Mouse (Mus musculus): Measurements from ENCODE around the gene Gm8104. TPM values are rescaled to one million over a fixed set of nuclear protein-coding genes. Genes with fewer than 3 reads are reported as not detected.
"Not testable (repeated sequence)": the region's sequence is repeated elsewhere in the genome, so short reads cannot be mapped to it uniquely, and the experiment has no call there.

Gm8104 gene
- total RNA-seq (2021), result not detected

GRCm38 (mm10) chr14:43100301-43100700, at the start of gene Gm8104:
Gene Gm8104 (plus strand): TSS chr14:43100601.
- not testable (repeated sequence) for DNase-seq

DNA sequence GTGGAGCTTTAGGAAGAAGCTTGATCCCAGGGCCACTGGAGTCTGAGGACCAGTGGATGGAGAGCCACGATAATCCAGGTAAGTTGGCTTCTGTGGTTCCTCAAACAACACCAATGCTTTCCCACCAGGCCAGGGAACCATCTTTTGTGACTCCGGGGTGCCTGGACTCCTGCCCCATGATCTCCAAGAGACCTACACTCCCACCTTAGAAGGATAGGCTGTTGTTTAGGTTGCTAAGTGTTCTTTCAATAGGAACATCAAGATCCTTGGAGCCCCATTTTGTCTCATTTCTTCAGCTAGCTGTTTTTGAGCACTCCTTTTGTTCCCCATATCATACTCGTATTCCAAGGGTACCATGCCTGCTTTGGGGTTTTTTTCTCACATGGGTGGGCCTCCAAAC, 42.3 kb upstream of the Gm8104 start:
- not testable (repeated sequence) for DNase-seq

DNA sequence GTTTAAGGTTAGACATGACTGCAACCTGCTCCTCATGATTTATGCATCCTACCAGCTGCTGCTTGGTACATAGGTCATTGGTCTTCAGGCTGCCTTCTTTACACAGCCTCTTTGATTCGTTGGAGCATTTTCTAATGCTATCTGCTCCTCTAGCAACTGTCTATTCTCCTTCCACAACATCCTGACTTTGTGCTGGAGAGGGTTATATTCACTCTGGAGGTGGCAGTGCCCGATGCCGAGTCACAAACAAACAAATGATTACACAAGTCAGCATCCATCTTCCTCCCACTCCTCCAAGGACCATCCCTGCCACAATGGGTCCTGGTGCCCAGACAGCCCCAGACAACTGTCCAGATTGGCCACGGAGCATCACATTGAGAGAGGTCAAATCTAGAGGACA, 40.2 kb upstream of the Gm8104 start:
- DNase-seq, result not testable (repeated sequence)

DNA sequence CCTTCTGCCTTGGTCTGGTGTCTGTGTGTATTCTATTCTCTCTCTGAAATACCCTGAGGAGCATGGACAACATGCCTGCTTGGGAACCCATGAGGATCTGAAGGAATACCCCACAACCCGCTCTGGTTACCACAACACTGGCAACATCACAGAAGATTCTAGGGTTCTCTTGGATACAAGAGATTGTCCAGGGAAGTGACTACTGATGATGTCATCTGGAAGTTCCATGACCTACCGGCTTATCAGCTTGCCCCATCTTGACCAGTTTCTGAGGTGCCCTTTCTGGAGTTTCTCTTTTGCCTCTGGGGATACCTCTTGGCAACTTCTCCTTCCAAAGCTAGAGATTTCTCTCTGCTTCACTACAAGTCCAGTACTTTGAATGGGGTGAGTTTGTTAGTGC, 23.9 kb upstream of the Gm8104 start, which contains the start of gene Gm8094:
Gene Gm8094, minus strand, starts transcription at position 101 of the 400 bp plus-strand sequence.
- not testable (repeated sequence) for DNase-seq

DNA sequence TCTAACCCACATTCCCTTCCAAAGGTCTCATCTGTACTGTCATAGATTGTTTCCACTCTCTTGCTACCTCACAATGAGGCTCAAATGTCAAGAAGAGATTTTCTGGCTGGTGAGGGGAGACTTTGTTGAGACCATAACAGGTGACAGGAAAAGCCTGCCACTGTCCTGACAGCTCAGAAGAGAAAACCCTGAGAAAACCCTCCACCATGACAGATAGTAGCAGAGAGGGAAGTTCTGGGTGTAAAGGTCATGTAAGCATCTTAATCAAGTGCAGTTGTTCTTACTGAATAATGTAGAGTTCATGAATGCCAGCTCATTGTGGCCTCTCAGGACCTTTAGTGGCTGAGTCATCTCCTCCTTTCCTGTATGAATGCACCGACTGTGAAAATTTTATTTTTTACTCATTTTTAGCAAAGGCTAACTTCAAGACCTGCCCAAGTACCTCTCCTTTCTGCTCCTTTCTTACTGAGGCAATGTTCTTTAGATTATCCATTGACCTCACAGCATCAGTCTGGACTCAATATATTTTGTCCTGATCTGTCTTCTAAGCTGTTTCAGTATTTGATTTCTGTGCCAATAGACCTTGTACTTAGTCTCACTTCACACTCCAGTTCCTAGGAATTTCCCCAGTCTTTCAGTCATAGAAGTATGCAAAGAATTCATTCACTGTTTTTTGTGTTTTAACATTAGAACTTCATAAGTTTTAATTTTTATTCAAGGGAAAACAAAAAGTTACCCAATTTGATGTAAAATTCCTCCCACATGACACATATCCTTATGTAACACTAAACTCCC, 15.3 kb upstream of the Gm8104 start:
- not testable (repeated sequence) for DNase-seq

GRCm38 (mm10) chr14:43089103-43089919, 11.1 kb upstream of the Gm8104 start:
- not testable (repeated sequence) for DNase-seq

GRCm38 (mm10) chr14:43119673-43120072, 19.3 kb downstream of the Gm8104 start:
- DNase-seq, result not testable (repeated sequence)

DNA sequence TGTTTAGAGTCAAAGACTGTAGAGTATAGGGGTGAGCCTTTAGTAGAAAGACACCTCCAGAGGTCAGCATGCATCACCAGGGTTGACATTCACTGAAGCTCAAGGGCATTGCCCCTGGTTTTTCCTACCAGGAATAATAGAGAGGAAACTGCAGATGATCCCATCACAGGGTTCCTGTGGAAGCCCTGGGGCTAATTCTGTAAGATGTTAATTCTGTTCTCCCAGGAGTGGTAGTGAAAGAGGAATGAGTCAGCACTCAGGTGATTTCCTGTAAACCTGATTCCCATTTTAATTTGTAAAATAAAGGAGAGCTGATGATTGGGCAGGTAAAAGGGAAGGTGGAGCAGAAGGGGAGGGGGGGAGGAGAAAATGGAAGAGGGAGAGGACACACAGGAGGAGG, 25.9 kb downstream of the Gm8104 start:
- not testable (repeated sequence) for DNase-seq

Other genes starting within 250 kb of the Gm8104 start
- not detected for gene Gm21977, start 247.1 kb upstream of the Gm8104 start, total RNA-seq (2021)
- gene Gm8082, start 107.0 kb upstream of the Gm8104 start, total RNA-seq (2021), result not detected
- gene Gm10376, start 85.0 kb upstream of the Gm8104 start, total RNA-seq (2021), result 1 to 10 TPM in 1 of 2 experiments, not detected in 1; 2.0 TPM
- gene Gm8094, start 24.0 kb upstream of the Gm8104 start, total RNA-seq (2021), result not detected
- gene Gm7233, start 79.3 kb downstream of the Gm8104 start, total RNA-seq (2021), result under 1 TPM in 1 of 2 experiments, not detected in 1; 0.47 TPM
- gene Gm8122, start 134.7 kb downstream of the Gm8104 start, total RNA-seq (2021), result not detected
- gene Gm8126, start 158.0 kb downstream of the Gm8104 start, total RNA-seq (2021), result under 1 TPM; 0.20 TPM
- gene Gm9732, start 174.4 kb downstream of the Gm8104 start, total RNA-seq (2021), result not detected
- gene Gm8127, start 193.2 kb downstream of the Gm8104 start, total RNA-seq (2021), result not detected
- not detected for gene 1700001F09Rik, start 247.2 kb downstream of the Gm8104 start, total RNA-seq (2021)